Mouse (Mus musculus) gastrocnemius, postnatal 4 days (tissue): ENCODE results near the gene Hormad2. TPM values are rescaled to one million over a fixed set of nuclear protein-coding genes. Genes with fewer than 3 reads are reported as not detected.

Experiments used
- DNase-seq, 2 experiments: peaks; one replicate each; pipeline ENCODE4 v3.0.0; 2021 to 2022; ENCODE audit warnings: low spot score in 2 of 2, mixed read lengths in 2 of 2
- long read RNA-seq, 2 experiments: library from polyadenylated mRNA; stranded (forward); transcript quantifications; one replicate each; pipeline ENCODE4 v2.0.0; 2021
- total RNA-seq, 2 experiments: library from RNA; stranded (reverse); gene quantifications; 2 replicates each; pipeline ENCODE4 v1.2.3; 2021

Hormad2 gene
- under 1 TPM; 0.66 to 0.67 TPM for total RNA-seq
- long read RNA-seq, experiment 1, partial matches to known transcripts, result 0 of 1 reads
- long read RNA-seq, experiment 1, other reads (novel, unspliced or antisense), result 1 of 1 reads
- long read RNA-seq, experiment 2, result 0 reads

DNA sequence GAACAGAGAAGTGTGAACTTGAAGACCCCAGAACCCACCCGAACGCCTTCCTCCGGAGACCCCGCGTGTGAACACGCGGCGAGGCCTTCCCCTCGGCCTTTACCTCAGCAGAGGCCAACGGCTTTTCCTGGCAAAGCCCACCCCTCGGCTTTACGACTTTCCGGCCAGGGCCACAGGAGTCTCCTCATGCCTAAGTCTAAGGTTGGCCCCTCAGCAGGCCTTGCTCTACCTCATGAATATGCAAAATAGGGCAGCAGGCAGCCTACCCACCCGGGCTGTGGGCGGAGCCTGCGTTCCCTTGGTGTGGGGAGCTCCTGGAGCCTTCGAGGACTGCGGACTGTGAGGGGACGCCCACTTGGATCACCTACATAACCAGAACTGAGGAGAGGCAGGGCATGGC is at the start of gene Hormad2:
Hormad2 (minus strand) TSS at position 128 of the 400 bp plus-strand sequence.
- no peak for DNase-seq

DNA sequence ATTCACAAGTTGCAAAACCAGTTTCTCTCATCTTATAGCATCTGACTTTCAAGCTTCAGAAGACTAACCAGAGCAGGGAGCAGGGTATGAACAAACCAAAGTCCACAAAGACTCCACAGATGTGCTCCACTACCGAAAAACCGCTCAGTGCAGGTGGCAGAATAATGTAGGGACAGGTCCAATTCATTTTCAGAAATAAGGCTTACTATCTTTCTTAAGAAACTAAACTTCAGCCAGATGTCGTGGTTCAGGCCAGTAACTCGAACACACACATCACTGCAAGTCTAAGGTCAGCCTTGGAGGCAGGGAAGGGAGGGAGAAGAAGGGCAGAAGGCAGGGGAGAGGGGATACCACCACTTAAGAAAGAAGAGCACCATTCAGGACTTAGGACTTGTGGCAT is 48.3 kb upstream of the Hormad2 start:
- no peak for DNase-seq

DNA sequence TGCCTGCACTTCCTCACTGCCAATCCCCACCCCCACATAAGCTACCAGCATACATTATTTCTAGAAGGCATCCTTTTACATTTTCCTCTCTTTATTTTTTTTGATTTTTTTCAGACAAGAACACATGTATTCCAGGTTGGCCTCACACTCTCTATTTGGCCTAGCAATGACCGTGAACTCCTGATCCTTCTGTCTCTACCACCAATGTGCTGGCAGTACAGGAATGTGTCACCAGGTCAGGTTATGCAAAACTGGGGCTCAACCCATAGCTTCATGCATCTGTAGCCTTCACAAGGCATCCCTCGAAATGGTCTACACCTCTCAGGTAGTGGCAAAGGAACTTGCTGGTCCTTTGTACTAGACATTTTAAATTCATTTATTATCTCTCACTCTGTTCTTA is 47.9 kb upstream of the Hormad2 start:
- DNase-seq, result no peak

- DNase-seq, result no peak
These were observed 47.5 kb upstream of the Hormad2 start for GRCm38 (mm10) chr11:4488367-4488766.

DNA sequence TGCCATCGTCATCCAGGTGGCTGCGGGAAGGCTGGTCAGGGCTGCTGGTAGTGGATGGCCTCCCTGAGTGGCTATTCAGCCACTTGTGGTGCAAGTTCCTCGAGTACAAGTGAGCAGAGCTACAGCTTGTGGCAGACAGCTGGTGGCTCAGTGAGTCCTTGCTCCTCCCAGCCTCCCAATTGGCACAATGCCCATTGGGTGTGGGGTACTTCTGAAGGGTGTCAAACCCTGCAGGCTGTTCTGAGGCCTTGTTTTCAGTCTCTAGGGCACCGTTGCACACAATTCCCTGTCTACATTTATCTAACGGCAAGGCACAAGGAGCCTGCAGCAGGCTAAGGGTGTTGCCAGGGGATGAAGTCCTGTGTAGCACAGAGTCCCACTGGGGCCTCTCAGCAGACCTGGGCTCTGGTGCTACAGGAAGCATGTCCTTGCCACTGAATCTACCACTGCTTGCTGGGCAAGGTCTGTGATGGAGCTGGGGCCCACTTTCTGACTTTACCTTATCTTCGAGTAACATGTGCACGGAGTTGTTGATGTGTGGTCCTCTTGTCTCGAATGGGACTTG is 46.6 kb upstream of the Hormad2 start:
- no peak for DNase-seq

DNA sequence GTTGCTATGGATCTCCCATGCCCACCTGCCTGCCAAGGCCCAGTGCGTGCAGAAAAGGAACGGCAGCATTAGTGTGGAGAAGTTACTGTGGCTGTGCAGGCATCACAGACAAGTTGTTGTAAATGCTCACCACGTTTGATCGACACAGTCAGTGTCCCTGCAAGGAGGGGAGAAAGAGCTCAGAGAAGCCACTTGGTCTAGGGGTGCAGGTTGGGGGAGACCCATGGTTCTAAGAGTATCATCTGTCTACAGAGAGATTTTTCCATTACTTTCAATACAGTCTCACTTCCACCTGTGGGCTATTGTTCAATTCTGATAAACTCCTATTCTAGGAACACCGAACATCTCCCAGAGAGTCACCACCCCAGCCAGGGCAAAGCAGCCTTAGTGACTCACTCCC is 43.6 kb upstream of the Hormad2 start:
- no peak for DNase-seq

GRCm38 (mm10) chr11:4482641-4483040 is 41.7 kb upstream of the Hormad2 start:
- DNase-seq, result no peak

GRCm38 (mm10) chr11:4476184-4476697 is 35.3 kb upstream of the Hormad2 start:
- no peak for DNase-seq

DNA sequence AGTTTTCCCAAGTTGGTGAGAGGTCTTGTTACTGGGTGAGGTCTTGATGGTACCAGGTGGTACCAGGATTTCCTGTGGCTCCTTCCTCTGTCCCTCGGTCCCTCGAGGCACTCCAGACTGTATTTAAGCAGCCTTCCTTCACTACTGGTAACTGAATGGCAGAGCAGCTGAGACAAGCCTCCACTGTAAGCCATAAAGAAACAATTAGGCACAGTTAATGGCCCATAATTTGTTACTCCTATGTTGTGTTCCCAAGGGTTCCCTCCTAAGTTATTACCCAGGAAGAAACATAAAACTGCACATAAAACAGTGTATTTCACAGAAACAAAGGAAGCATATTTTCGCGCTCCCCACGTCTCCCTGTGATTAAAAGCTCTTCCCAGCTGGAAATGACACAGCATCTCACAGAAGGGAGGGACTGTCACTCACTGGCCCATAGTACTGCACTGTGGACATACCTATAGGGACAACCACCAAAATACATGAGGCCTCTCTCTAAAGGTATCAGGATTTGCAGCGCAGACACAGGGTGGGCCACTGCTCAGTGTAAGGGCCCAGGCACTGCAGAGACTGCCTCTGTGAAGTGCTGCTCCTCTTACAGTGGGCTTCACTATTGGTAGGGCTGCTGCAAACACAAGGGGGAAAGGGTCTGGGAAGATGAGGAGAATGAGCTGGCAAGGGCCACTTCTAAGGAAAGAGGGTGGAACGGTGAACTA is 31.7 kb upstream of the Hormad2 start:
- no peak for DNase-seq

DNA sequence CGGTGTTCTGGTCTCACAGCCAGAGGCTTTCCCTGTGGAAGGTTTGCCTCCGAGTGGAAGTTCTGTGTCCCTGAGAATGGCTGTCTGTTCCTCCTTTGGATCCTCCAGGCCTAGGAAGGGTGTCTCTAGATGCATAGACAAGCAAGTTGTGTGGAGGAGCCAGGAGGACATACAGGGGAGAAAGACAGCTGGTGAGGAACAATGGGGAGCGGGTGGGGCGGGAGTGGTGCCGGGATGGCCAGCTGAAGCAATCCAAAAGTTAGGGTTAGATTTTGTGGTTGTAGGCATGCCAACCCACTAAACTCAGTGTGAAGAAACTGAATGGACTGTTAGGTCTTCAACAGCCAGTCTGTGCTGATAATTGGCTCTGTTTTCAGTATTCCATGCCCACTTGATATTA is 30.8 kb upstream of the Hormad2 start:
- peak in 1 of 2 experiments; percentile 5 for DNase-seq

DNA sequence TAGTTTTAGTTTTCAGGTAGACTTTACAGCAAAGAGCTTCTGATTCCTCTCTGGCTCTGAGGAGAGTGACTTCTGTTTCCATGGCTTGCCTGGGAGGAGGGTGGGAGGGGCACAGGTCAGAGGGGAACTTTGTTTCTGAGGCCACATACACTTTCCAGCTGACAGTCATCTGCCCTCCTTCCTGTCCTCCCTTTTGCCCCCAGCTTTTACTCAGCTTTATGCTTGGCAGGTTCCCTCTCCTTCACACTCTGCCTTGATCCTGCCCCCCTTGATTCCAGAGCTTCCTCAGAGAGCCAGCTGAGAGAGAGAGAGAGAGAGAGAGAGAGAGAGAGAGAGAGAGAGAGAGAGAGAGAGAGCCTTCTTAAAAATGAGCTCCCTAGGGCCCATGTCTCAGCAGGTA is 30.3 kb upstream of the Hormad2 start:
- DNase-seq, result no peak

- no peak for DNase-seq
These were observed 28.2 kb upstream of the Hormad2 start for GRCm38 (mm10) chr11:4469091-4469490.

- DNase-seq, result no peak
These were observed 26.5 kb upstream of the Hormad2 start for GRCm38 (mm10) chr11:4467436-4467835.

DNA sequence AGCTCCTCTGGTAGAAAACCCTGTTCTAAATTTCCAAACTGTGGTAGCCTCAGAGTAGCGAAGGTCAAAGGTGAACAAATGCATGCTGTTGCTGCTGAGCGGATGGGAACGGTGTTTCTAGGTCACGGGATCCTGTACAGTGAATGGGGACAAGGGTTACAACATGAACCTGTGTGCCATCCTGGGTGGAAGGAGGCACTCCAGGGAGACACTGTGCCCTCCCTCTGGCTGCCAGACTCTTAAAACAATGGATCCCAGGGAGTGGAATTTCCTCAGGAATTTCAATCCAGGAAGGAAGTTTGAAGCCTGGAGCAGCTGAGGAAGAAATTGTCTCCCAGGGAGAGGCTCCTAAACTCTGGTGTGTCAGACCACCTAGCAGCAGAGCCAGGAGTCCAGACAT is 25.3 kb upstream of the Hormad2 start:
- no peak for DNase-seq

DNA sequence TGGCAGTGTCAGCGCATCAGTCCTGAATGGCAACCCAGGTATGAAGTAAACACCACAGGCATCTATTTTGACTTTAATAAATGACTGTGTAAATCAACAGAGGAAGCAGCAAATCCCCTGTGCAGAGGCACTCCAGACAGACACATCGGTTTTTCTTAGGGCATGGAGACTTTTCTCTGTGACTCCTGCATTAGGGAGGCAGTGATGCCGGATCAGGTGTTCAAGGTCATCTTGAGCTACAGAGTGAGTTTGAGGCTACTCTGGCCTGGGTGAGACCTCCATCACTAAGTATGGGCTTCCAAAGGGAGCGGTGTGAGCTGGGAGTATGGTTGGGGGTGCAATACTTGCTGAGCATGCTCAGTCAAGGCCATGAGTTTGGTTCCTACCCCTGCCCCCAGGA is 23.7 kb upstream of the Hormad2 start:
- no peak for DNase-seq

GRCm38 (mm10) chr11:4464186-4464585 is 23.3 kb upstream of the Hormad2 start:
- DNase-seq, result no peak

DNA sequence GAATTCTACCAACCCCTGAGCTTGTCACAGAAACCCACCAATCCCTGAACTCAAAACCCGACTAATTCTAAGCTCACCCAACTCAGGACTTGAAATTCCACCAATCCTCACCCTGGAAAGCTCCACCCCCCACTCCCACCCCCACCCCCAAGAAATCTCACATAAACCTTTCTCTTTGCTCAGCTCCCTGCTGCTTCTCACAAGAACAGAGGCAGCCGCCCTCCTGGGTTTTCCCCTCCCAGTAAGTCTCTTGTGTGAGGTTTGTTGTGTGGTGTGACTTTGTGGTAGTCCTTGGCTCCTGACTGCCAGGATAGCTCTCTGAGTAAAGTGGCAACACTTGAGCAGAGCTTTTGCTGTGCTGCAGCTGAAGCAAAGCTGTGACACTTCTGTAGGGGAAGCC is 22.0 kb upstream of the Hormad2 start:
- no peak for DNase-seq

GRCm38 (mm10) chr11:4461154-4461553 is 20.2 kb upstream of the Hormad2 start:
- DNase-seq, result no peak

DNA sequence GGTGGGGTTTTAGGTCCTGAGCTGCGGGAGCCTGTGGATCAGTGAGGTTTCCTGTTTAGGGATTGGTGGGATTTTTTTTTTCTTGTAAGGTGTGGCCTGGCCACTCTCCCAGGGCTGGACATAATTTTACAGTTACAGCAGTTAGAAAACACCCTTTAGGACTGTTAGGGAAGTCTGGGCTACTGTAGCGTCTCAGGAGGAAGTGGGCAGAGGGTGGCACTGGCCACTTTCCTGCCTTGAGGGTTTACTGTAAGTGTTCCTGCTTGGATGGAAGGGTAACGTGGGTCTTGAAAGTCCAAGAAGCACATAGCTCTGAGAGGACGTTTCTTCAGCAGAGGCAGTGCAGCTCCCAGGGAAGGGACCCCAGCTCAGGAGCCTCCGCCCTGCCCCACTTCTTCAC is 19.7 kb upstream of the Hormad2 start:
- no peak for DNase-seq

DNA sequence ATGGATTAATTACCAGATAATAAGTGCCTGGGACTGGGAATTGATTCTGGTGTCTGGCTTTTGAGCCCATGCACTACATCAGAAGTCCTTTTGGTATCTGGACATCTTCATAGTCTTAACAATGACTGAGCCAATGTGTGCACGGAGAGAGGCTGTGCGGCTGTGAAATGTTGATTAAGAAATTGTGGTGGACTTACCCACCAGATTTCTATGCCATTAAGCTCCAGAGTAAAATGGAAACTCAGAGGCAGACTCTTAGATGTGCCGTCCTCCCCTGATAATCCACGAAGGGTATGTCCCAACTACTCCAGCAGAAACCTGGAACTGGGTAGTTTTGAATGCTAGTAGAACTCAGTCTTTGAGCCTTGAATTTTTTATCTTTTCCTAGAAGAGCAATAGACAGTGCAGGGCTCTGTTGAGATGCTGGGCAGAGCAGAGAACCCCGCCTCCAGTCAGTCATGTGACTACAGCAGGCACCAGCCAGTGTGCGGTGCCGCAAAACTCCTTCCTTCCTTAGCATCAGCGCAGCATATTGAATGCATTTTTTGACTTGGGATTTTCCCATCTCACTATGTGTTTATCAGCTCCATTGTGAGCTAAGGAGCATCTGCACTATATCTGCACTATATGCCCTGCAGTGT is 14.1 kb upstream of the Hormad2 start:
- DNase-seq, result no peak

- DNase-seq, result no peak
These were observed 11.7 kb upstream of the Hormad2 start for GRCm38 (mm10) chr11:4452467-4453184.

DNA sequence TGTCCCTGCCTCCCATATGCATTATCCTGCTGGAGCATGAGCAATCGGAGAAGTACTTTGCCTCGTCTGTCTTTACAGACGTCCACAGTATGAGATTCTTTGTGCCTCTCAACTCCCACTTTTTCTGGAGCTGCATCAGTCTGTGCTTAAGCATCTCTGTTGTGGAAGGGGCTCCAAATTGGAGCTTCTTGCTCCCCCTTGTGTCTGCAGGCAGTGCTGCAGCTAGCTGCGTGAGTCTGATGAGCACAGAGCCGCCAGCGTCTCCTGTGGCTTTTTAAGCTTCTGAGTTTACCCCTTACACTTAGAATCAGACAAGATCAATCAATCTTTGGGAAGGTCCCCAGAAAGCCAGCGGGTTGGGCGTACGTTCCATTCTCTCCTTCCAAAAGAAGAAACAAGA is 10.2 kb upstream of the Hormad2 start:
- peak in 1 of 2 experiments; percentile 53 for DNase-seq
